Mouse (Mus musculus): ENCODE measurements at regions not wholly inside any gene's neighbourhood (a gene's known extent, or its start where the extent isn't known, plus 50 kb on each side); places are given as distances from the start of the nearest gene placed in this dataset.

DNA sequence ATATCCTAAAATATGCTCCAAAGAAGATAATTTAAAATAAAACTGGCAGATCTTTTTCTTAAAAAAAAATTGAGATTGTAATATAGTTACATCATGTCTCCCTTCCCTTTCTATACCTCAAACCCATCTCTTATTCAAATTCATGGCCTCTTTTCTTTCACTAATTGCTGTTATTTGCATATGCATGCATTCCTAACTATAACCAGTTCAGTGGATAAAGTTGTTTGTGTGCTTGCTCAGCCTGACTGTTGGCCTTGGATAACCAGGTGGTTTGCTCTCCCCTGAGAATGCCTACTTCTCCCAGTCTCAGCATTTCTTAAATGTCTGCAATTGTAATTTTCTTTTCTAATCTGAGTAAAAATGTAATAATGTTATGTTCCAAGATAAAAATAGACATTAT, 2154.8 kb downstream of the 4930444P10Rik start:
- ATAC-seq, result no peak

DNA sequence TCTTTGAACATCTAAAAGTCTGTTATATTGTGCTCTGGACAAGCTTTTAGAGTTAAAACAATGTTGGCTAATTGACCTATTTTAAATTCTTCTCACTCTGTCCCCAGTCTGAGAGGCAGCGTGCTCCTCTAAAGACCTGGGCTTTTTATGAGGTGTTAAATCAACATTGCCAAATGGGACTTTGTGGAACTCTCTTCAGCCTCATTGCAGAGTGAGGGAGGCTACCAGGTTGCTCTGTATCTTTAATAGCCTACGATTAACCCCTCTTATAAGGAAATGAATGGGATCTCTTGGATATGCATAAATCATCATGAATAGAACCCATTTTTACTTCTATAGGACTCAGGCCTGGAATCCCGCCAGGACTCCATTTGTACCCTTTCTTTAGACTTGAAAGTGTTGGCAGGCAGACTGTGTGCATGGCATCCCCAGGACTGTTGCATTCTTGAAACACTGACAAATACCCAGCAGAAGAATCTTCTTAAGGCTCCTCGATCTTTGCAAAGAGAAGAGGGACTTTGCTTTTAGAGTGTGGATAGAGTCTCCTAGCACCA, 2157.1 kb downstream of the 4930444P10Rik start:
- no peak for ATAC-seq

DNA sequence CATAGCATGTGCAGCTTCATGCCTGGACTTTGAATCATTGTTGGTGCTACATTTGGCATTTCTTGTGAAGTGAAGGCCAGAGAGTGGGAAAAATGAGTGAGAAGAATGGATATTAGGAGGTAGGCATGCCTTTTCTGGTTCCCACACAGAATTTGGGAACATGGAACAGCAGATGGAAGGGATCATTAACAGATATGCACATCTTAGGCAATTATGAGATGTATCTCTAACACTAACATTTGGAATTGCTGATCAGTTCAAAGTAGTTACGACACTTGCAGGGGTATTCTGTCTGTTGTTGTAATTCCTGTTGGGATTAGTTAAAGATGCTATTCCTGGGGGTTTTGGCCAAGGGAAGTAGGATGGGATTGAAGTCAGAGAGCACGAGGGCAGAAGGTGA, 2164.4 kb downstream of the 4930444P10Rik start:
- no peak for ATAC-seq

DNA sequence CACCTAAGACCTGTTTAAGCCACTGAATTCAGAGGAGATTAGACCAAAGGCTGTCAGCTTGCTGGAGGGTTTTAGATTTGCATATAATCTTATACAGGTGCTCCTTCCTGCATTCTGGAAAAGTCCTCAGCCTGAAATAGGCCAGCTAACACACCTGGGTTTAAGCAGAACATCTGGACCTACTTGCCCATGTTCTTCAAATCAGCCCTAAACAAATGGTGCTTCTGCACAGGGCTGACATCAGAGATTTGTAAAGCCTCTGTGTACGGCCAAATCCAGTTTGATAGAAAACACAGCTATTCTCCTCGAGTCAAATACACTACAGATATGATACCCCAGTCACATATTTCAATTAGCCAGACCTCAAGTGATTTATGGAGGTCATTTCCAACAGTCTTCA, 2165.2 kb downstream of the 4930444P10Rik start:
- ATAC-seq, result no peak

DNA sequence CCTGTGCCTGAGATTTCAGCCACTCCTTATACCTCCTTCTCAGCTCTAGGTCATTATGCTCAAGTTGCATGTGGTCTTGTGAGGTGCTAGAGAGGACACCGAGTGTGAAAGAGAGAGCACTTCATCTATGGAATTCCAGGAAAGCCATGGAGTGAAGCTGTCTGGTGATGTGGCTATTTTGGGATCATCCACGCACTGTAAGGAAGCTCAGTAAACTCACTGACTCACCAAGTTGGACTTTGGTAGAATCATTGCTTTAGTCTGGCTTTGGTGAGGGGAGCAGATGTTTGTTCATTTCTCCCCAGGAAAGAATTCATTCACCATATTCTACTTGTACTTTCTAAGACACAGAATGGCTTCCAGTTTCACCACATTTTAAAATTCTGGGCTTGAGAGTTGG, 2167.1 kb downstream of the 4930444P10Rik start:
- no peak for ATAC-seq

DNA sequence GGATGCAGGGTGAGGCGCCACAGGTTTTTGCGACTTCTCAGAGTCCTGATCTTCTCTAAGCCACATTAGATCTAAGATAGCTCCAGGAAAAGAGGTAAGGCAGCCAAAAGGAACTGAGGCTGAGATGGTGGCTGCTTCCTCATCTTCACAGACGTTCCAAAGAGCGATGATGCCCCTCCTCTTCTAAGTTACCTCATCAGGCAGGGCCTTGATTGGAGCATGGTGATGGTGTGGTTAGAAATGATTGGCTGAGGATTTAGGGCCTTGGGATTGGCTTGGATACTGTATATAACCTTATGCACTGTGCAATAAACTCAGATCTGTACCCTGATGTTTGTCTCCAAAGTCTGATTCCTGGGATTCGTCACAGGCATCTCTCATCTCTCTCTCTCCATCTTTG, 2177.9 kb downstream of the 4930444P10Rik start:
- no peak for ATAC-seq

DNA sequence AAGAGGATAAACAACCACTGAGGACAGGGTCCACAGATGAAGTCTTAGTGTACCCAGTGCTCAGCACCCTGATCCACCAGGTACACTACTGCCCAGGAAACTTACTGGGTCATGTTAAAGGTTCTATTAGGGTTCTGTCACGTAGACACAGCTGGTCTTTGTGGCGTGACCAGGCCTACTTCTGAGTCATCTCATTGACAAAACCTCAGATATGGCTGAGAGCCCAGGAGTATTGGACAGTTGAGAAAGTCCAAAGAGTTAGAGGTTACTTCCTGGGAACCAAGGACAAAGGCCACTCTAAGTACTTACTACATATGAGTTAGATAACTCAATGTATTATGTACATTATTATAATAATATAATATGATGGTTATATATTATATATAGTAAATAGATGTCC, 2214.0 kb downstream of the 4930444P10Rik start:
- ATAC-seq, result no peak

DNA sequence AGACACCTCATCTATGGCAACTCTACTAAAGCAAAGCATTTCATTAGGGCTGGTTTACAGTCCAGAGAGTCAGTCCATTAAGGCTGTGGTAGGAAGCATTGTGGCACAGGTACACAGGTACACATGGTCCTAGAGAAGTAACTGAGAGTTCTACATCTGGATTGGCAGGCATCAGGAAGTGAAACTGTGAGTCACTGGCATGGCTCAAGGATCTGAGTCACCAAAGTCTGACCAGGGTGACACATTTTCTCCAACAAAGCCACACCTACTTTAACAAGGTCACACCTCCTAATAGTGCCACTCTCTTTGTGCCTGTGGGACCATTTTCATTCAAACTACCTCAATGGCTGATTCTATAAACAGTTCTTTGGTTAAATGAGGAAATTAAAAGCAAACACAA, 2219.2 kb downstream of the 4930444P10Rik start:
- ATAC-seq, result no peak

DNA sequence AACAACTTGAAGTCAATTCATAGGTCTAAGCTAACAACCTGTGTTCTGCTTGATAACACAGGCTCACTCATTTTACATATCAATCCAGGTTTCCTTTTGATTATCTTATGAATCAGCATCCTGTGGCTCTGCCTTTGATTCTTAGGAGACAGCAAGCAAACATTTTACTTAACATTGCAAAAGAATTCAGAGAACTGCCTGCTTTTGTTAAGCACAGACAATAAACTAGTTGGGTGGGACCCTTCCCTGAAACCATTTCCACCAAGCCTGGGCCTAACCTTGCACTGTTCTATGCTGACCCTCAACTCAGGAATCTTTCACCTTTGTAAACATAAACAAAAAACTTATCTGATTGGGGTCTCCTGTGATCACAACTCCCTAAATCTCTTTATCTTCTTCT, 2220.6 kb downstream of the 4930444P10Rik start:
- no peak for ATAC-seq

DNA sequence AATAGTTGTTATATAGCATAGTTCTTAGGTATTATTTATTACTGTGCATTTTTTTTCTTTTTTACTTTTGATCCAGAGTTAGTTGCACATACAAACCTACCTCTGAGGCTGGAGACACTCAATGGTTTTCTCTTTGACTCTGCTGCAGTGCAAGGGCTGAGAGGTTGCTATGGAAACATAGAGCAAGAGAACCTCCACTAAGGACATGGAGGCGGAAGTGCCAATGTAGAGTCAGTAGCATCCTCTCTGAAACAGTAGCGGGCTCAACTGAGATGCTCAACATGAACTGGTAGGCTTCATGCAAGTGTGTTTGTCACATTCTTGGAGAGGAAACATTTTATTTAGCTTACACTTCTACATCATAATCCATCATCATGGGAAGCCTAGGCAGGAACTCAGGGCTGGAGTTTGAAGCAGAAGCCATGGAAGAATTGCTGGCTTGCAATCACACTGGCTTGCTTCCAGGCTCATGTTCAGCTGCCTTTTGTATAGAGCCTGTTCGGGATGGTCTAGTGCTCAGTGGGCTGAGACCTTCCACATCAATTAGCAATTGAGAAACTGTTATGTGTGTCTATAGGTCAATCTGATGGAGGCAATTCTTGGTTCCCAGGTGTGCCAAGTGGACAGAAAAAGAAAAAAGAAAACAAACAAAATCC, 2222.4 kb downstream of the 4930444P10Rik start:
- no peak for ATAC-seq

DNA sequence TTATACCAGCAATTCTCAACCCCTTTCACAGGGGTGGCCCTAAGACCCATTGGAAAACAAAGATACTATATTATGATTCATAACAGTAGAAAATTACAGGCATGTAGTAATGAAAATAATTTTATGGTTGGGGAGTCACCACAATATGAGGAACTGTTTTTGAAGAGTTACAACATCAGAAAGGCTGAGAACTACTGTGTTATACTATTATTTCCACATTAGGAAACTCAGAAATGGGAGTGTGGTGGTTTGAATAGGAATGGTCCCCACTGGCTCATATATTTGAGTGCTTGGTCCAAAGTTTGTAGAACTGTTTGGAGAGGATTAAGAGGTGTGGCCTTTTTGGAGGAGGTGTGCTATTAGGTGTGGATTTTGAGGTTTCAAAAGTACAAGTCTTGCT, 2227.4 kb downstream of the 4930444P10Rik start:
- ATAC-seq, result no peak

DNA sequence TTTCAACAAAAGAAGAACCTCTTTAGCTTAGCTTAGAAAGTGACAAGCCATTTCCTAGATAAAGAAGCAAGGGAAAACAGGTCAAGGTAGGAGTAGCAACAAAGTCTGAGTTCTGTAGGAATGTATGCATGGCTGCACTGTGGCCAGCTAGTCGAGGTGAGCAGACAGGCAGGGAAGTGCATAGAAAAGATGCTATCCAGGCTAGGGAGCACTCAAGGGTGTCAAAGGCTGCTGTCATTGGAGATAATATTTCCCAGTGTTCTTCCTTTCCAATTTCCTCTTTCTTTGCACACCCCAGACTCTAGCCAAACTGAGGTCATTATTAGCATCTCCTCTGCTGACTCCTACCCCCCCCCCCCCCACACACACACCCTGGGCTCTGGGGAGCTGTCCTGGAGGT, 2229.4 kb downstream of the 4930444P10Rik start:
- no peak for ATAC-seq

DNA sequence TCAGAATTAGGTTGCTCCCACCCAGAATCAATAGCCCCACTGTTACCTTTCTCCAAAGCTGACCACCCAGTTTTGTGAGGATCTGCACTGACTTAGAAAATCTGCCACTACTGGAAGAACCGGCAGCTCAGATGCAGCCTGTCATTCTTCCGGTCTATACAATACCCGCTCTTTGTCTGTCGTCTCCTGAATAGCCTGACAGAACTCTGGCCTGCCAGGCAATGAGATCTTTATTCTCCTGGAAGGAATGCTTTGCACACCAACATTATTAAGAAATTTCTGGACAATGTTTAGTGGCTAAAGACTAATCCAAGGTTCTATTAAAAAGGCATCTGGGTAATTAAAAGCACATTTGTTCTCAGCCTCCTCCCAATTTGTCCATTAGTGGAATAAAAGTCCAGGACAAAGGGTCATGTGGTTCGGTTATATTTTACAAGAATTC, 2232.0 kb downstream of the 4930444P10Rik start:
- ATAC-seq, result no peak

DNA sequence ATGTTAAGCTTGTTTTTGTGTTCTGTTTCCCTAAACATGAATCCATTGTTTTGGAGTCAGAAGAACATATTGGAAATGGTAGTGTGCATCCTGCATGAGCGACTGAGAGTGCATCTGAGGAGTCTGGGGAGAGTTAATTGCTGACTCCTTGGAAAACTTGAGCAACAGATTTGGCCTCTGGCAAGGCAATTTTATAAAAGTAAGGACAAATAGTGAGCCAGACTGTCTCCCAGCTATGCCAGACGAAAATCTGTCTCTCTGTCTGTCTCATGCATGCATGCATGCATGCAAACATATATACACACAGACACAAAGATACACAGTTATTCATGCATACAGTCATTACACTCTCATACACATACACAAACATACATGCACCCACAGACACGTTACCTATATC, 2232.7 kb downstream of the 4930444P10Rik start:
- no peak for ATAC-seq

DNA sequence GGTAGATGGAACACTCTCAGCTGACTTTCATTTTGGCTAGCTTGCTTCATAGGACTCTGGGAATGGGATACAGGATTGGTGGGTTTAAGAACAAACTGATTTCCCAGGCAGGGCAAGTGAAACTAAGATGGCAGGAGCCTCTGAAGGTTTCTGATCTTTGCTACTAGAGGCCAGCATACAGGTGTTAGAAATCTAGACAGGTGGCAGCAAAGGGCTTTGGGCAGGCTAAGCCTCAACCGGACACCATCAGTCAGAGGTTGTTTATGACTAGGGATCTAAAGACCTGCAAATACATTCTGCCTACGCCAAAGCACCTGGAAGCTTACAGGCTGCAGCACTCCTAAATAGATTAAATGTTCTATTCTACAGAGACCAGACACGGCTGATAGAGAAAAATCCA, 2233.4 kb downstream of the 4930444P10Rik start:
- ATAC-seq, result no peak

DNA sequence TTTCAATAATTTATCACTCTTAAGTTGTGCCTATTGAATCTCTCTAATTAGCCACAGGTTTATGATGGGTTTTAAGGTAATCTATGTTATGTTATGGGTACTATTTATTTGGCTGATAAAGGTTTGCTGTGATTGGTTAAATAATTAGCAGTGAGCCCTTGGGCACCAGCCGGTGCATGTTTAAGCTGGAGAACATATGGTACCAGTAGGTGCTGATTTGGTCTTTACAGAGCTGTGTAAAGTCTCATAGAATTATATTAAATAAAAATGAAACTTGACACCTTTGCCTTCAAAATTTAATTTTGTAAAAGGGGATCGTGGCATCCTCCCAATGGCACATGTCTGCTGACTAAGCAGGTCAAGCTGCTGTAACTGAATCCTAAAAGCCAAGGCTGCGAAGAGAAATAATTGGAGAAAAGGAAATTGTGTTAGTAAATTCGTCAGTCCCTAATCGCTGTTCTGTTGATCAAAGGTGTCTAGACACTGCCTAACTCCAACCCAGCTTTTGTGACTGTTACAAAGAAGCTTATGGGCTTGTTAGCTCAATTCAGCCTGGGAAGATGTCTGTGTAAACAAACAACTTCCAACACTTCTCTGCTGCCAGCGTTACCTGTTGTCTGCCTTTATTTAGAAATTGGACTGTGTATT, 2234.6 kb downstream of the 4930444P10Rik start:
- no peak for ATAC-seq

DNA sequence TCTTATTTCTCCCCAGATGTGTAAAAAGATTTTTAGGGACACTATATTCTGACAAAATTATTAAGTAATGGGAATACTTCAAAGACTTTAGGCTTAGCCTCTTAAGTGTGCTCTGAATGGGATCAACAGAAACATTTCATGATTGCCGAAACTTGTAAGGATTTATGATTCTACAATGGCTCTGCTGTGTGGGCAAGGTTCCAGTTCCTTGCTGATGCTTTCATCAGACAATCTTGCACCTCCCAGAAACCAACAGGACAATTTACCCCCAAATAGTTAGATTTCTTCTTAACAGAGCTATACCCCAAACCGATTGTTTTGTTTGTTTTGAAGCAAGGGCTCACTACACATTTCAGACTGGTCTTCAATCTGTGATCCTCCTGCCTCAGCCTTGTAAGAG, 2236.1 kb downstream of the 4930444P10Rik start:
- no peak for ATAC-seq

DNA sequence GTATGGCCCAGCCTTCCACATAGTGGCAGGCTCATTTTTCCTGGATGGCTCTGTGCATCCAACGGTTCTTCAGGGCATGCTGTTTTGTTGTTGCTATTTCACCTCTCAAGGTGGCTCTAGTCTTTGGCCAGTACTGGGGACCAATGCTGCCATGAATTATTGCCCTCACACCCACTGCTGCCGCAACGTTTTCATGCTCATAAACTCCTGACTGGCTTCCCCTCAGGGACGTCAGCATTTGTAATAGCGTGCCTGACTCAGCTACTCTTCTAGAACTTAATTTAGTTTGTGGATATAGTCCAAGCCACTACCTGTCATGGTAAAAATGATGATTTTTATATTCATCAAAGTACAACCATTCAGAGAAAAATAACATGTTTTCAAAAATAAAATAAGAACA, 2242.0 kb downstream of the 4930444P10Rik start:
- no peak for ATAC-seq

DNA sequence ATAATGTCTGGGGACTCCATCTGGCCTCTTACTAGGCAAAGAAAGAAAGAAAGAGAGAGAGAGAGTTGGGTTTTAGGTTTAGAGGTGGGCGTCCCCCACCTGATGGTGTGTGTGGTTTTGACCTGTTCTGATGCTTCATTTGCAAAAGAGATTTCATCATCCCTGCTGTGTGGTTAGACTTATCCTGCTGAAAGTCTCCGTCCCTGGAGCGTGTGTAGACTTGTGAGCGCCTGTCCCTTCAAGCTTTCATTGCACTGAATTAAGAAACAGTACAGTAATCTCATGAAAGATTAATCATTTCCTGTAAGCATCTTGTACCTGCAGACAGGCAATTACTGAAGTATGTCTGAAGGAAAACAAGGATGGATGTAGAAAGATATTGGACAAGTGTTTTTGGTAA, 2244.1 kb downstream of the 4930444P10Rik start:
- ATAC-seq, result no peak

DNA sequence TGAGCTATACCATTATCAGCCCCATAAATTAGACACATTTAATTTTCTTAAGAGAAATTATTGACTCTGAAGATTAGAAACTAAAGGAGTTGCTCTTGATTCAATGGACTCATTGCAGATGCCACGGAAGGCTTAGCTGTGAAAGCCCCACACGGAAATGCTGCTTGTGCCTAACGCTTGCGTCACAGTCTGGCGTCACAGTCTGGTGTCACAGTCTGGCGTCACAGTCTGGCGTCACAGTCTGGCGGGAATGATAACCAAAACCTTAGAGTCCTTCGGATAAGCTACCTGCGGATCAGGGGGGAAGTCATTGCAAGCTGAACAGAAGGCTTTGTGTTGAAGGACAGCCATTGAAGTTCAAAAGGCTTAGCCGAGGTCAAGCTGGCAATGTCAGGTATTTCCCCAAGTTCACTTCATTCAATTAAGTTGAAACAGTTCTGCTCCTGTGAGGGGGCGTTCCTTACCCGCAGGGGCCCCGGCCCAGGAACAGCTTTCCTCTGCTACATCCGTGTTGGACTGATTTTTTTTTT, 2246.7 kb downstream of the 4930444P10Rik start:
- no peak for ATAC-seq

DNA sequence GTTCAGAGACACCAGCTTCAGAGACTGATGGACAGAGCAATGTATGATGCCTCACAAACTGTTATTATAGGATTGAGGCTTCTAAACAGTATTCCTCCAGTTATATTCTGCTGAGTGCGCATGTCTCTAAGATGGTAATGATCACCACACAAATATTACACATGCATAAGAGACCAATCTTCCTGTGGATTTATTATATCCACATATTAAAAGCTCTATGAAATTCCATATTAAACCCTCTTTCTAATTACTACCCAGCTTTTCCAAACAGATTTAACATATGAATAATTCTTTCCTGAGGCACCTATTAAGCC, 2252.9 kb downstream of the 4930444P10Rik start:
- no peak for ATAC-seq

DNA sequence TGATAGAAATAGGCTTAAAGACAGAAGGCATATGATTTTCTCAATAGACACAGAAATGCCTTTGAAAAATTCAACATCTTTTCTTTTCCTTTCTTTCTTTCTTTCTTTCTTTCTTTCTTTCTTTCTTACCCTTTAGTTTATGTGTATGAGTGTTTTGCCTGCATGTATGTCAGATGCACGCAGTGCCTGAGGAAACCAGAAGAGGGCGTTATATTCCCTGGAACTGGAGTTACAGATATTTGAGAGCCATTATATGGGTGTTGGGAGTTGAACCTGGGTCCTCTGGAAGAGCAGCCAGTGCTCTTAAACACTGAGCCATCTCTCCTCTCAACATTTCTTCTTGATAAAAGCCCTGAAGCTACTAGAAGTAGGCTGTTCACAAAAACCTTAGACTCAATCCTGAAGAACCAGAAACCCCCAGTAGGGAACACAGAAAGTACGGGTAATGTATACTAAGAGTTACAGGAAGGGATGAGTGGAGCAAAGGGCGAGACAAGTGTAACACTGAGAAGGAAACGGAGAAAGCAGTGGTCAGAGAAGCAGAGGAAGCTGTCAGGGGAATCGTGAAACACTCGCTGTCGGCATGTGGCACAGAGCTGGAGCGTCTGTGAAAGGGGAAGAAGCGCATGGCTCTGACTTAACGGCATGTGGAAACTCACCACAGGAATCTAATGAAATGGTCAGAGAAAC, 2253.4 kb downstream of the 4930444P10Rik start:
- no peak for ATAC-seq

Data from activated CD4-positive, CD25-positive, alpha-beta regulatory T cell, adult 4 months (primary cell).